In the genomic region with DNA sequence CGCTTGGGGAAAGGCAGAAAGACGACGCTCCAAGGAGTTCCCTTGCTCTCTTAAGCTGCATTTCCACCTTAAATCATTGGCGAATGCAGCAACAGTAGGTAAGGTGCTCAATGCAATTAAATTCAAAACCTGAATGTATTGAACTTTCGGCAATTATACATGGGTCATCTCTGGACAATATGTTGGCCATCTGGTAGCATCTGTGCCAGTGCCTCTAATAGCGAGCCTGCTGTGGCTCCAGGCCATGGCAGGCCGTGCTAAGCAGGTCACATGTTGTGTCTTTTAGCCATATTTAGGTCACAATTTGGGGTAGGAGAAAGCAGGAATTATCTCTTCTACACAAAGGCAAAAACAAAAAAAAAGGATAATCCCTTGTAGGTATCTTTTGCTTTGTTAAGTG, we compare ENCODE assay signal across 20 mouse cellular contexts.
DNase-seq lines count a peak whose midpoint lies in the region.
"Had no signal": no experiment of that assay in that cellular context is flagged by ENCODE, and none has a peak within 500 bp of the region (broad histone marks: within the 10 kb centered on the region; RNA-seq: fewer than 3 reads in every experiment).

No protein-coding gene starts in this region.

- intact Hi-C loops in left cerebral cortex, postnatal 4 days (cut with DNase I), result no loop called here

- DNase-seq in left cerebral cortex, postnatal 4 days, result peak; percentile 7
- DNase-seq in left cerebral cortex, adult 18-20 months (ENCODE audit: low spot score in 2 of 2), result no peak
- DNase-seq in cerebellum, adult 11 months, result peak; percentile 26
- DNase-seq in cerebellum, adult 9-10 months, result peak; percentile 50
- DNase-seq in cerebellum, postnatal 36 days, result peak; percentile 12 to 24
- DNase-seq in adrenal gland, postnatal 36 days, result no peak
- DNase-seq in right cerebral cortex, postnatal 36 days (ENCODE audit: low spot score in 2 of 2), result no peak
- no peak for DNase-seq in kidney, postnatal 10 days
- DNase-seq: adrenal gland, postnatal 14 days; embryo, embryonic 11 days; gastrocnemius, postnatal 14 days; kidney, adult 2 months; kidney, postnatal 4 days; layer of hippocampus, postnatal 36 days; liver; lung, adult 2 months; lung, postnatal 10 days; midbrain, embryonic 14.5 days; right cerebral cortex, postnatal 4 days; thymus, postnatal 4 days had no signal

Comparison
In these comparisons a context has a peak if more than half of its experiments do, and no peak if none do; other contexts are left out.
1. DNase-seq: peak in left cerebral cortex, postnatal 4 days (single experiment), cerebellum, adult 11 months (single experiment), cerebellum, adult 9-10 months (single experiment) and cerebellum, postnatal 36 days (2 of 2); none in left cerebral cortex, adult 18-20 months (0 of 2), adrenal gland, postnatal 36 days (0 of 2), right cerebral cortex, postnatal 36 days (0 of 2) and kidney, postnatal 10 days (single experiment).